Mouse (Mus musculus) hindbrain, postnatal 0 days (tissue): ENCODE results near the gene Eid2. TPM values are rescaled to one million over a fixed set of nuclear protein-coding genes. Genes with fewer than 3 reads are reported as not detected.

Experiments used
- ATAC-seq: fragments of 200-750 bp; cut with Nextera tagmentation; 2 replicates; pipeline ENCODE4 v1.8.0; 2017; ENCODE audit warnings: mild to moderate bottlenecking, moderate TSS enrichment, moderate library complexity
- DNase-seq: peaks from one replicate; pipeline ENCODE4 v3.0.0-alpha.2; 2015; ENCODE audit warnings: low spot score
- H3K27ac ChIP-seq: fragments of 300-500 bp; sonication (generic); 2 replicates; pipeline ENCODE4 v1.5.1; 2014; ENCODE audit warnings: mild to moderate bottlenecking
- H3K27me3 ChIP-seq: fragments of 300-500 bp; sonication (generic); 2 replicates; pipeline ENCODE4 v1.6.1; 2014; ENCODE audit warnings: low read length, mixed read lengths; ENCODE audit not compliant: insufficient read depth
- H3K36me3 ChIP-seq: fragments of 300-500 bp; sonication (generic); 2 replicates; pipeline ENCODE4 v1.6.1; 2014; ENCODE audit warnings: low read length, mixed read lengths; ENCODE audit not compliant: insufficient read depth
- H3K4me1 ChIP-seq: fragments of 300-500 bp; sonication (generic); 2 replicates; pipeline ENCODE4 v1.6.1; 2014; ENCODE audit warnings: antibody characterized with exemption, low read length, mixed read lengths; ENCODE audit not compliant: insufficient read depth
- H3K4me2 ChIP-seq: fragments of 300-500 bp; sonication (generic); 2 replicates; pipeline ENCODE4 v1.6.1; 2014; ENCODE audit warnings: low read depth, mild to moderate bottlenecking, low read length, moderate library complexity, mixed read lengths
- H3K4me3 ChIP-seq: fragments of 300-500 bp; sonication (generic); 2 replicates; pipeline ENCODE4 v1.5.1; 2014; ENCODE audit warnings: low read length
- H3K9ac ChIP-seq: fragments of 300-500 bp; sonication (generic); replicated peaks from 2 replicates; pipeline ENCODE4 v1.6.1; 2014; ENCODE audit warnings: mild to moderate bottlenecking, low read length, moderate library complexity, mixed read lengths
- H3K9me3 ChIP-seq: fragments of 300-500 bp; sonication (generic); 2 replicates; pipeline ENCODE4 v1.6.1; 2016; ENCODE audit warnings: low read length, mixed read lengths
- CTCF ChIP-seq: IDR thresholded peaks from 2 replicates; pipeline ENCODE4 v1.5.1; 2016; ENCODE audit warnings: antibody characterized with exemption, control low read depth, low read depth
- WGBS: fragments of 180-500 bp; shearing (Covaris S2); extraction: QIAGEN DNeasy Blood & Tissue Kit; methylation state at CpG from one replicate; pipeline ENCODE4 v1.1.7; 2014; 5-methylcytosine and 5-hydroxymethylcytosine counted together
- polyA plus RNA-seq: library from polyadenylated mRNA; unstranded; fragments of >200 nt; fragmentation: Nextera tagmentation; extraction: Ambion mirVana; gene quantifications from 2 replicates; pipeline ENCODE4 v1.2.1, GENCODE M21; 2015
- total RNA-seq: library from RNA; depleted of rRNA; stranded (reverse); fragments of >200 nt; gene quantifications from 2 replicates; pipeline ENCODE4 v1.2.3, GENCODE M21; 2014

Eid2 gene
- total and polyA plus RNA-seq, 2 experiments from 2014 or later, result 21.0 to 48.4 TPM

GRCm38 (mm10) chr7:28268576-28268975 lies 895 bp downstream of the Eid2 start:
- 27% methylated on average over 16 of the region's 16 CpGs for WGBS
- peak overlapping the region; percentile 95; the same call in 1 of the 2 replicates for H3K27ac ChIP-seq
- H3K4me1 ChIP-seq, result no peaks in the 10 kb centered on the region
- peak overlapping the region; percentile 92 for H3K4me3 ChIP-seq
- ATAC-seq (no peak), DNase-seq (no peak)
- TF ChIP-seq CTCF, result no peak
- peak overlapping the region; percentile 80 for H3K4me2 ChIP-seq
- H3K27me3 ChIP-seq, result no peaks in the 10 kb centered on the region
- H3K36me3 ChIP-seq, result peaks cover 3% of the 10 kb centered on the region; the same call in 1 of the 2 replicates
- no peaks in the 10 kb centered on the region for H3K9me3 ChIP-seq
- peak overlapping the region; percentile 99 for H3K9ac ChIP-seq

GRCm38 (mm10) chr7:28269355-28269754 lies 1.7 kb downstream of the Eid2 start:
- H3K4me2 ChIP-seq, result peak overlapping the region; percentile 80
- ATAC-seq (no peak), DNase-seq (peak; percentile 37)
- no peak overlapping the region for H3K9ac ChIP-seq
- H3K27ac ChIP-seq, result no peak overlapping the region
- peaks cover 3% of the 10 kb centered on the region; the same call in 1 of the 2 replicates for H3K36me3 ChIP-seq
- no peaks in the 10 kb centered on the region for H3K9me3 ChIP-seq
- 94% methylated on average over 12 of the region's 12 CpGs for WGBS
- no peak overlapping the region; the same call in 1 of the 2 replicates for H3K4me3 ChIP-seq
- H3K27me3 ChIP-seq, result no peaks in the 10 kb centered on the region
- TF ChIP-seq CTCF, result peak; percentile 51
- H3K4me1 ChIP-seq, result no peaks in the 10 kb centered on the region

GRCm38 (mm10) chr7:28271761-28272160 lies 4.1 kb downstream of the Eid2 start:
- 72% methylated on average over 3 of the region's 3 CpGs for WGBS
- DNase-seq, result no peak
- H3K4me1 ChIP-seq, result no peaks in the 10 kb centered on the region
- H3K9me3 ChIP-seq, result no peaks in the 10 kb centered on the region
- no peaks in the 10 kb centered on the region for H3K27me3 ChIP-seq
- peak; percentile 36 for TF ChIP-seq CTCF
- no peak overlapping the region for H3K4me2 ChIP-seq
- peaks cover 3% of the 10 kb centered on the region; the same call in 1 of the 2 replicates for H3K36me3 ChIP-seq
- no peak for ATAC-seq
- H3K9ac ChIP-seq, result no peak overlapping the region
- H3K27ac ChIP-seq, result no peak overlapping the region
- no peak overlapping the region for H3K4me3 ChIP-seq

DNA sequence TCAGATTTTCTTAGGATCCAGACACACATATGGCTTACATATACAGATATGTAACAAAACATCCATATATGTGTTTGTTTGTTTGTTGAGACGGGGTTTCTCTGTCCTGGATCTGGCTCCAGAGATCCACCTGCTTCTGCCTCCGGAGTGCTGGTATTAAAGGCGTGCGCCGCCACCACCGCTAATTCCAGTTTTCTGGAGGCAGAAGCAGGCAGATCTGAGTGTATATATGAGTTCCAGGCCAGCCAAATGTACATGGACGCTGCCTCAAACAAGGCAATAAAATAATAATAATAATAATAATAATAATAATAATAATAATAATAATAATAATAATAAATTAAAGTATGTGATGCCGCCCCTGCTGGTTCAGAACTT lies 9.5 kb downstream of the Eid2 start:
- no peaks in the 10 kb centered on the region for H3K27me3 ChIP-seq
- peaks cover 8% of the 10 kb centered on the region for H3K4me1 ChIP-seq
- ATAC-seq, result no peak

GRCm38 (mm10) chr7:28277615-28278278 lies 10.1 kb downstream of the Eid2 start, which contains the start of gene Eid2b:
TSS of gene Eid2b (plus strand) at chr7:28277739.
- Histone ChIP-seq H3K9ac (peak within 1 kb of the TSS; percentile 90), H3K36me3 (peaks cover 3% of the 10 kb centered on the region; the same call in 1 of the 2 replicates), H3K27ac (peak within 1 kb of the TSS; percentile 89), H3K4me2 (peak within 1 kb of the TSS; percentile 90), H3K9me3 (no peaks in the 10 kb centered on the region), H3K27me3 (no peaks in the 10 kb centered on the region), H3K4me3 (peak within 1 kb of the TSS; percentile 65), H3K4me1 (peaks cover 8% of the 10 kb centered on the region)
- ATAC-seq, result peak; percentile 77
- DNase-seq, result peak; percentile 96
- 3% methylated on average over 68 of the region's 68 CpGs for WGBS
- TF ChIP-seq CTCF, result peak; percentile 93

More for the DNA sequence above, 9.5 kb downstream of the Eid2 start:
- 62% methylated on average over 8 of the region's 8 CpGs for WGBS
- DNase-seq, result no peak
- no peaks in the 10 kb centered on the region for H3K9me3 ChIP-seq
- no peak overlapping the region for H3K9ac ChIP-seq
- H3K36me3 ChIP-seq, result peaks cover 3% of the 10 kb centered on the region; the same call in 1 of the 2 replicates
- peak overlapping the region; percentile 65 for H3K4me3 ChIP-seq
- no peak overlapping the region for H3K4me2 ChIP-seq
- TF ChIP-seq CTCF, result no peak
- H3K27ac ChIP-seq, result no peak overlapping the region

GRCm38 (mm10) chr7:28278279-28278652 lies 10.6 kb downstream of the Eid2 start:
- Histone ChIP-seq H3K4me1 (peaks cover 8% of the 10 kb centered on the region), H3K4me3 (peak overlapping the region; percentile 65), H3K9me3 (no peaks in the 10 kb centered on the region), H3K27ac (peak overlapping the region; percentile 89), H3K4me2 (peak overlapping the region; percentile 90), H3K27me3 (no peaks in the 10 kb centered on the region), H3K36me3 (peaks cover under 1% of the 10 kb centered on the region; the same call in 1 of the 2 replicates), H3K9ac (peak overlapping the region; percentile 90)
- no peak for TF ChIP-seq CTCF
- no peak for DNase-seq
- ATAC-seq, result 0 out of 2 replicates have a peak, but pooled peaks have one; percentile 4
- 80% methylated on average over 7 of the region's 7 CpGs for WGBS

GRCm38 (mm10) chr7:28280630-28281029 lies 12.9 kb downstream of the Eid2 start:
- no peak for TF ChIP-seq CTCF
- Histone ChIP-seq H3K9ac (no peak overlapping the region), H3K4me1 (peaks cover 8% of the 10 kb centered on the region), H3K27me3 (no peaks in the 10 kb centered on the region), H3K27ac (no peak overlapping the region), H3K4me2 (no peak overlapping the region), H3K4me3 (no peak overlapping the region), H3K9me3 (no peaks in the 10 kb centered on the region), H3K36me3 (no peaks in the 10 kb centered on the region)
- DNase-seq (no peak), ATAC-seq (no peak)
- 66% methylated on average over 7 of the region's 7 CpGs for WGBS
